24 mouse cellular contexts compared by ENCODE assay signal in genomic region chr5:76851316-76851715, GRCm38 (mm10). TPM values are rescaled to one million over a fixed set of nuclear protein-coding genes. Genes with fewer than 3 reads are reported as not detected.
DNase-seq lines count a peak whose midpoint lies in the region; ATAC-seq and TF ChIP-seq lines count a peak whose summit lies in the region.
"Had no signal": no experiment of that assay in that cellular context is flagged by ENCODE, and none has a peak within 500 bp of the region (broad histone marks: within the 10 kb centered on the region; RNA-seq: fewer than 3 reads in every experiment).

No protein-coding gene starts in this region.

- H3K36me3 ChIP-seq in forebrain, embryonic 10.5 days (replicated peaks) = peaks cover 72% of the 10 kb centered on the region
- peaks cover 33% of the 10 kb centered on the region for H3K36me3 ChIP-seq in forebrain, embryonic 12.5 days (replicated peaks)
- H3K36me3 ChIP-seq in midbrain, postnatal 0 days (ENCODE audit: insufficient read depth, low read length) = peaks cover 2% of the 10 kb centered on the region; the same call in 1 of the 2 replicates
- H3K36me3 ChIP-seq in midbrain, embryonic 10.5 days = peaks cover 60% of the 10 kb centered on the region
- H3K36me3 ChIP-seq: heart, embryonic 12.5 days; lung, embryonic 15.5 days had no signal

- ATAC-seq in forebrain, embryonic 12.5 days (ENCODE audit: low FRiP score) = no peak
- no peak for ATAC-seq in midbrain, postnatal 0 days (ENCODE audit: low FRiP score)

- TF ChIP-seq CTCF in midbrain, postnatal 0 days (IDR thresholded peaks at IDR 0.05) = no peak

- no peaks in the 10 kb centered on the region for H3K9me3 ChIP-seq in forebrain, embryonic 10.5 days
- H3K9me3 ChIP-seq in forebrain, embryonic 12.5 days = no peaks in the 10 kb centered on the region
- H3K9me3 ChIP-seq in midbrain, postnatal 0 days (ENCODE audit: low read length) = no peaks in the 10 kb centered on the region
- no peaks in the 10 kb centered on the region for H3K9me3 ChIP-seq in midbrain, embryonic 10.5 days (replicated peaks)
- H3K9me3 ChIP-seq: embryonic facial prominence, embryonic 12.5 days; heart, embryonic 12.5 days; lung, embryonic 15.5 days had no signal

- WGBS in forebrain, embryonic 10.5 days = 82% methylated on average over 4 of the region's 4 CpGs
- 75% methylated on average over 4 of the region's 4 CpGs for WGBS in forebrain, embryonic 12.5 days
- WGBS in midbrain, postnatal 0 days = 71% methylated on average over 4 of the region's 4 CpGs
- 81% methylated on average over 4 of the region's 4 CpGs for WGBS in midbrain, embryonic 10.5 days

- peaks cover 13% of the 10 kb centered on the region for H3K4me1 ChIP-seq in forebrain, embryonic 10.5 days
- peaks cover 14% of the 10 kb centered on the region for H3K4me1 ChIP-seq in forebrain, embryonic 12.5 days
- no peaks in the 10 kb centered on the region for H3K4me1 ChIP-seq in midbrain, postnatal 0 days (ENCODE audit: insufficient read depth, low read length)
- peaks cover 14% of the 10 kb centered on the region for H3K4me1 ChIP-seq in midbrain, embryonic 10.5 days

- DNase-seq in forebrain, embryonic 10.5 days (ENCODE audit: extremely low spot score, low spot score) = no peak
- peak; percentile 42 for DNase-seq in midbrain, postnatal 0 days (ENCODE audit: low spot score)
- no peak for DNase-seq in midbrain, embryonic 10.5 days (ENCODE audit: low spot score)
- DNase-seq in brain, adult 2 months (ENCODE audit: low read depth, low spot score) = peak; percentile 37
- DNase-seq in naive thymus-derived CD4-positive, alpha-beta T cell, adult 2 months (ENCODE audit: low read depth) = peak; percentile 48
- no peak for DNase-seq in heart, postnatal 25 days (ENCODE audit: low spot score)
- DNase-seq in urinary bladder, postnatal 25 days (ENCODE audit: low spot score) = no peak
- DNase-seq: adrenal gland, postnatal 36 days; cerebellum, adult 2 months; gastrocnemius, postnatal 10 days; heart, adult 11 months; heart, postnatal 14 days; kidney, adult 11 months; layer of hippocampus, postnatal 36 days; right cerebral cortex, postnatal 4 days had no signal

- peaks cover 25% of the 10 kb centered on the region for H3K27me3 ChIP-seq in forebrain, embryonic 10.5 days (ENCODE audit: poor library complexity, severe bottlenecking)
- H3K27me3 ChIP-seq in forebrain, embryonic 12.5 days = peaks cover 14% of the 10 kb centered on the region
- H3K27me3 ChIP-seq in midbrain, postnatal 0 days (ENCODE audit: insufficient read depth, low read length) = no peaks in the 10 kb centered on the region
- peaks cover 25% of the 10 kb centered on the region for H3K27me3 ChIP-seq in midbrain, embryonic 10.5 days (ENCODE audit: low read depth, poor library complexity, severe bottlenecking)

- H3K4me3 ChIP-seq in forebrain, embryonic 10.5 days = no peak overlapping the region
- H3K4me3 ChIP-seq in forebrain, embryonic 12.5 days (replicated peaks) = no peak overlapping the region
- H3K4me3 ChIP-seq in midbrain, postnatal 0 days (ENCODE audit: low read depth, low read length) = no peak overlapping the region
- H3K4me3 ChIP-seq in midbrain, embryonic 10.5 days = no peak overlapping the region
- H3K4me3 ChIP-seq: embryonic facial prominence, embryonic 12.5 days; heart, embryonic 12.5 days; layer of hippocampus, adult 2 months; lung, embryonic 15.5 days had no signal

- no peak overlapping the region for H3K4me2 ChIP-seq in forebrain, embryonic 12.5 days
- no peak overlapping the region for H3K4me2 ChIP-seq in midbrain, postnatal 0 days (ENCODE audit: low read depth, low read length, poor library complexity, severe bottlenecking)
- H3K4me2 ChIP-seq: embryonic facial prominence, embryonic 12.5 days; heart, embryonic 12.5 days; hindbrain, embryonic 14.5 days; lung, embryonic 15.5 days had no signal

- intact Hi-C loops in heart, postnatal 25 days (cut with DNase I) = no loop called here

- no peak overlapping the region for H3K9ac ChIP-seq in forebrain, embryonic 12.5 days
- no peak overlapping the region for H3K9ac ChIP-seq in midbrain, postnatal 0 days (replicated peaks; ENCODE audit: low read length, poor library complexity, severe bottlenecking)
- H3K9ac ChIP-seq: embryonic facial prominence, embryonic 12.5 days; heart, embryonic 12.5 days; hindbrain, embryonic 14.5 days; liver, embryonic 14.5 days; lung, embryonic 15.5 days had no signal

- peak overlapping the region; percentile 11; the same call in 1 of the 2 replicates for H3K27ac ChIP-seq in forebrain, embryonic 10.5 days
- H3K27ac ChIP-seq in forebrain, embryonic 12.5 days = no peak overlapping the region; the same call in 1 of the 2 replicates
- no peak overlapping the region for H3K27ac ChIP-seq in midbrain, postnatal 0 days (ENCODE audit: low read depth, low read length)
- no peak overlapping the region for H3K27ac ChIP-seq in midbrain, embryonic 10.5 days (replicated peaks)
- H3K27ac ChIP-seq: embryonic facial prominence, embryonic 12.5 days; hindbrain, embryonic 14.5 days; kidney, postnatal 0 days; layer of hippocampus, adult 2 months; liver, embryonic 14.5 days; lung, embryonic 15.5 days; stomach, postnatal 0 days had no signal

RNA-seq across cellular contexts. Expression of gene Aasdh, which starts 54.0 kb away (rescaled TPM):
- polyA plus RNA-seq in forebrain, embryonic 10.5 days (2016; fragmentation: Nextera tagmentation; extraction: Ambion mirVana) = 24.4 and 26.0 TPM in 2 replicates
- 20.5 and 22.5 TPM in 2 replicates for polyA plus RNA-seq in forebrain, embryonic 12.5 days (2016; fragmentation: Nextera tagmentation; extraction: Ambion mirVana)
- 11.0 and 16.3 TPM in 2 replicates for total RNA-seq in midbrain, postnatal 0 days (2014; rRNA removed)
- 10.1 and 11.5 TPM in 2 replicates for polyA plus RNA-seq in midbrain, postnatal 0 days (2015; fragmentation: Nextera tagmentation; extraction: Ambion mirVana)
- 22.3 and 24.3 TPM in 2 replicates for polyA plus RNA-seq in midbrain, embryonic 10.5 days (2016; fragmentation: Nextera tagmentation; extraction: Ambion mirVana)
- total RNA-seq in heart, postnatal 25 days (2021) = 10 to 100 TPM; 14.4 to 15.4 TPM

Comparison
In these comparisons a context has a peak if more than half of its experiments do, and no peak if none do; other contexts are left out.
1. DNase-seq: peak in midbrain, postnatal 0 days (single experiment), brain, adult 2 months (single experiment) and naive thymus-derived CD4-positive, alpha-beta T cell, adult 2 months (single experiment); none in forebrain, embryonic 10.5 days (single experiment), midbrain, embryonic 10.5 days (single experiment), heart, postnatal 25 days (single experiment) and urinary bladder, postnatal 25 days (single experiment).